Mouse (Mus musculus): Measurements from ENCODE around the gene Sh2d3c.

- no peak for TF ChIP-seq CTCF (IDR thresholded peaks at IDR 0.05; ENCODE audit: control insufficient read depth, insufficient read depth, insufficient replicate concordance, low read depth, low read length)
- TF ChIP-seq POLR2A (IDR thresholded peaks at IDR 0.05; ENCODE audit: control insufficient read depth, low read depth, low read length): no peak
These were observed 31.3 kb downstream of the Sh2d3c start for GRCm38 (mm10) chr2:32752181-32752580.
